Mouse (Mus musculus): ENCODE data around the gene Pparg.

- TF ChIP-seq CTCF (IDR thresholded peaks at IDR 0.05; ENCODE audit: extremely low read depth, insufficient read depth, insufficient read length, insufficient replicate concordance) (no peak), POLR2A (IDR thresholded peaks at IDR 0.05; ENCODE audit: low read depth, low read length) (no peak)
Measured at GRCm38 (mm10) chr6:115511447-115511846, 150.7 kb downstream of the Pparg start.
